Mouse (Mus musculus) brain, embryonic 14.5 days (tissue): ENCODE results near the gene Rnf215.

Experiments
- CTCF ChIP-seq: fragments of 200-500 bp; IDR thresholded peaks from 2 replicates; pipeline ENCODE4 v1.5.1; 2012; ENCODE audit warnings: inconsistent platforms, mild to moderate bottlenecking, moderate library complexity, borderline replicate concordance; ENCODE audit not compliant: insufficient read depth, insufficient read length; ENCODE audit errors: extremely low read depth
- POLR2A ChIP-seq: fragments of 200-500 bp; IDR thresholded peaks from 2 replicates; pipeline ENCODE4 v1.6.1; 2012; ENCODE audit warnings: mild to moderate bottlenecking, inconsistent platforms, borderline replicate concordance; ENCODE audit not compliant: poor library complexity, insufficient read depth, insufficient read length, severe bottlenecking; ENCODE audit errors: extremely low read depth

GRCm38 (mm10) chr11:4099447-4099846, 35.6 kb upstream of the Rnf215 start:
- TF ChIP-seq CTCF (no peak), POLR2A (no peak)
